Mouse (Mus musculus) embryonic facial prominence, embryonic 12.5 days (tissue): ENCODE data around the gene Wdr64. TPM values are rescaled to one million over a fixed set of nuclear protein-coding genes. Genes with fewer than 3 reads are reported as not detected.
A peak's percentile ranks its signal among the peaks of the same experiment; 100 is the strongest.

ENCODE experiments used
- ATAC-seq: fragments of 200-750 bp; cut with Nextera tagmentation; 2 replicates; pipeline ENCODE4 v1.8.0; 2017; ENCODE audit not compliant: insufficient number of reproducible peaks, insufficient read depth, low FRiP score, low TSS enrichment
- H3K27ac ChIP-seq: fragments of 300-500 bp; sonication (generic); 2 replicates; pipeline ENCODE4 v1.5.1; 2016; ENCODE audit warnings: mild to moderate bottlenecking
- H3K27me3 ChIP-seq: fragments of 300-500 bp; sonication (generic); 2 replicates; pipeline ENCODE4 v1.6.1; 2016; ENCODE audit warnings: mild to moderate bottlenecking, moderate library complexity
- H3K36me3 ChIP-seq: fragments of 300-500 bp; sonication (generic); 2 replicates; pipeline ENCODE4 v1.6.1; 2016; ENCODE audit warnings: mild to moderate bottlenecking
- H3K4me1 ChIP-seq: fragments of 300-500 bp; sonication (generic); 2 replicates; pipeline ENCODE4 v1.6.1; 2016
- H3K4me2 ChIP-seq: fragments of 300-500 bp; sonication (generic); replicated peaks from 2 replicates; pipeline ENCODE4 v1.6.1; 2016; ENCODE audit warnings: mild to moderate bottlenecking, moderate library complexity
- H3K4me3 ChIP-seq: fragments of 300-500 bp; sonication (generic); 2 replicates; pipeline ENCODE4 v1.5.1; 2016; ENCODE audit warnings: mild to moderate bottlenecking
- H3K9ac ChIP-seq: fragments of 300-500 bp; sonication (generic); 2 replicates; pipeline ENCODE4 v1.6.1; 2016; ENCODE audit warnings: mild to moderate bottlenecking, moderate library complexity
- H3K9me3 ChIP-seq: fragments of 300-500 bp; sonication (generic); 2 replicates; pipeline ENCODE4 v1.6.1; 2016; ENCODE audit warnings: mild to moderate bottlenecking, moderate library complexity
- WGBS: fragments of 180-500 bp; shearing (Covaris S2); methylation state at CpG from one replicate; pipeline ENCODE4 v1.1.7; 2016; 5-methylcytosine and 5-hydroxymethylcytosine counted together
- polyA plus RNA-seq: library from polyadenylated mRNA; unstranded; fragments of >200 nt; fragmentation: Nextera tagmentation; extraction: Ambion mirVana; gene quantifications from 2 replicates; pipeline ENCODE4 v1.2.1, GENCODE M21; 2016

Gene Wdr64
- polyA plus RNA-seq, 1 experiment from 2014 or later, result not detected

DNA sequence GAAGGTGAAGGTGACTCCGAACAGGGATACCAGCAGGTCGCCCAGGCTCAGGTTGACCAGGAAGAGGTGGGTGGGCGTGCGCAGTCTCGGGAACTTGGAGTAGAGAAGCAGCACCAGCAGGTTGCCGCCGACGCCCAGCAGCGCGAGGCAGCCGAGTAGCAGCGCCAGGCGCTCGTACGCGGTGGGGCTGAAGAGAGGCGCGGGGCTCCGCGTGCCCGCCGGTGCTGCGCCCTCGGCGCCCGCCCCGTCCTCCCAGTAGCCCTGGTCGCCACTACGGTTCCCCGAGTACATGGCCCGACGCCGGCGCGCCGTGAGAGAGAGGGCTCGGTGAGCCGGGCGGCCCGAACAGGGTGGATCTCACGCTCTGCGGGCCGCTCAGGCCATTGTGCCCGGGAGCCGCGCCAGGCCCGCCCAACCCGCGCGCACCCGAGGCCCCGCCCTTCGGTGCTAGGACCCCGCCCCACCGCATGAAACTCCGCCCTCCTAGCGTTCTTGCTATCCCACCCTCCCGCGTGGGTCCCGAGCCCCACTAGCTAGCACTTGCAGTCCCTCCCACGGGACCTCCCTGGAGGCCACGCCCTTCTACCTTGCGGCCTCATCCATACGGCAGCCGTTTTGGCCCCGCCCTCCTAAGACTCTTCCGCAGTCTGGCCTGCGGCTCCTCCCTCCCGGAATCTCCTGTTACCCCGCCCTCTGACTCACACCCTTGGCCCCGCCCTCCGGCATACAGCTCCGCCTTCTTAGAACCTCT lies 6.0 kb upstream of the Wdr64 start, which contains the start of the genes Opn3 and Chml:
TSS of gene Opn3 (minus strand) at position 531 of the 751 bp plus-strand sequence.
TSS of gene Chml (minus strand) at position 656 of the 751 bp plus-strand sequence.
- WGBS, result under 1% methylated on average over 73 of the region's 73 CpGs

DNA sequence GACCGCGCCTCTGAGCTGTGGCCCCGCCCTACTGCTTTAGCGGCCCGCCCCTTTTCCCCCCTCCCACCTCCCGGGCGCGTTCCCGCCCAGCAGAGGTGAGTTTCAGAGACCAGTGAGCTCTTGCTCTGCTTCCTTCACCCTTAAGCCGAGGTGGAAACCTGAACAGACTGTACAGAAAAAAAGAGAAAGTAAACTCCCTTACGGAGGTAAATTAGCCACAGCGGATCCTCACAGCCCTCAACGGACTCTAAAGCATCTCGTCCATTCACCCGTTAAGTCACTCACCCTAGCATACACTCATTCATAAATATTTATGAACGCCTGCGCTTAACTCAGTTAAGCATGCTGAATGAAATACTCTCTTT lies 5.4 kb upstream of the Wdr64 start:
- WGBS, result 2% methylated on average over 17 of the region's 17 CpGs
- Histone ChIP-seq H3K4me3 (peak overlapping the region; percentile 68), H3K4me2 (peak overlapping the region; percentile 74), H3K27me3 (no peaks in the 10 kb centered on the region), H3K9ac (peak overlapping the region; percentile 43; the same call in 1 of the 2 replicates), H3K4me1 (peaks cover 18% of the 10 kb centered on the region; the same call in 1 of the 2 replicates), H3K36me3 (peaks cover 2% of the 10 kb centered on the region; the same call in 1 of the 2 replicates), H3K27ac (no peak overlapping the region), H3K9me3 (no peaks in the 10 kb centered on the region)
- peak; percentile 87 for ATAC-seq

More for the DNA sequence above, 6.0 kb upstream of the Wdr64 start, which contains the start of the genes Opn3 and Chml:
- Histone ChIP-seq H3K9me3 (no peaks in the 10 kb centered on the region), H3K4me1 (peaks cover 18% of the 10 kb centered on the region; the same call in 1 of the 2 replicates), H3K4me2 (peak within 1 kb of the TSS; percentile 74), H3K4me3 (peak within 1 kb of the TSS; percentile 68), H3K9ac (peak within 1 kb of the TSS; percentile 75), H3K27ac (peak within 1 kb of the TSS; percentile 82), H3K27me3 (no peaks in the 10 kb centered on the region), H3K36me3 (peaks cover 7% of the 10 kb centered on the region; the same call in 1 of the 2 replicates)
- ATAC-seq, result peak; percentile 98

DNA sequence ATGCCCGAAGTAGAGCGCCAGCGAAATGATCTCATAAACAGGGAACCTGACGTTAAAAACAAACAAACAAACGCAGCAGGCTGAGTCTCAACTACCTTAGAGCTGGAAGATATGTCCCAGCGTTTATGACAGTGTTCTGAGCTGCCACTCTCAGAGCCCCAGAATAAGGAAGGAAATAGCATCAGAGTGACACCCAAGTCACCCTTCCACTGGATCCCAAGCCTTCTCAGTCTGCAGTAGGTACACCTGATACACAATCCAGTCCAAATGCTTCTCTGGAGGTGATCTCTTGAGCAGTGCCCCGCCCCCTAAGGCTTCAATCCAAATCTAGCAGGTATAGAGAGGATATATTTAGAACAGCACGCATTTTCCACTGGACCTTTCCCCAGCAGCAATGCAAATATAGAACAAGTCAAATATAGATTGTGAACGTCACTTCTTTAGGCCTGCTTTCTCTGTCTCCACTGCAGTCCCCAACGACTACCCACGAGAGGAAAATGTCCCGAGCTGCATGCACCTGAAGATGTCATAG lies 4.9 kb upstream of the Wdr64 start:
- H3K9ac ChIP-seq, result 0 out of 2 replicates have a peak overlapping the region, but pooled peaks have one; percentile 43
- no peaks in the 10 kb centered on the region for H3K36me3 ChIP-seq
- 44% methylated on average over 12 of the region's 12 CpGs for WGBS
- H3K27me3 ChIP-seq, result no peaks in the 10 kb centered on the region
- no peak overlapping the region for H3K27ac ChIP-seq
- H3K4me3 ChIP-seq, result peak overlapping the region; percentile 68
- ATAC-seq, result no peak
- H3K4me2 ChIP-seq, result peak overlapping the region; percentile 74
- peaks cover 18% of the 10 kb centered on the region; the same call in 1 of the 2 replicates for H3K4me1 ChIP-seq
- H3K9me3 ChIP-seq, result no peaks in the 10 kb centered on the region

DNA sequence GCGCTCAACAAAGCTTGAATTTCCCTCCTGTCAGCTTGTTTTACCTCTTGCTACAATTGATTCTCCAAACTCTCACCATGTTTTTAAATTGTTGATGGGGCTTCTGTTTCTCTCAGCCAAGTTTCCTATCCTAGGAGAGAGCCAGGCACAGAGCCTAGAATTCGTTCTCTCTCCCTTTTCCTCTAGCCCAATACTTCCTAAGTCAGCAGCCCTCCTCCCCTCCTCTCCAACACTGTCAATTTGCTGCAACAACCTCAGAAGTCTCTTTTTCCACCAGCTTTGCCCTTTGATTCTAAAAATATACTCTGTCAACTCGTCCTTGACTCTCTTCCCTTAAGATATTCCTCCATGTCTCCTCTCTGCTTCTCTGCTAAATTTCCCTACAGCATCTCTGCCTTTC lies 982 bp downstream of the Wdr64 start:
- no peak overlapping the region for H3K27ac ChIP-seq
- no peak overlapping the region for H3K9ac ChIP-seq
- 56% methylated on average over 3 of the region's 3 CpGs for WGBS
- H3K4me1 ChIP-seq, result no peaks in the 10 kb centered on the region
- no peak for ATAC-seq
- H3K27me3 ChIP-seq, result no peaks in the 10 kb centered on the region
- no peaks in the 10 kb centered on the region for H3K36me3 ChIP-seq
- no peak overlapping the region for H3K4me3 ChIP-seq
- H3K9me3 ChIP-seq, result no peaks in the 10 kb centered on the region
- H3K4me2 ChIP-seq, result no peak overlapping the region

DNA sequence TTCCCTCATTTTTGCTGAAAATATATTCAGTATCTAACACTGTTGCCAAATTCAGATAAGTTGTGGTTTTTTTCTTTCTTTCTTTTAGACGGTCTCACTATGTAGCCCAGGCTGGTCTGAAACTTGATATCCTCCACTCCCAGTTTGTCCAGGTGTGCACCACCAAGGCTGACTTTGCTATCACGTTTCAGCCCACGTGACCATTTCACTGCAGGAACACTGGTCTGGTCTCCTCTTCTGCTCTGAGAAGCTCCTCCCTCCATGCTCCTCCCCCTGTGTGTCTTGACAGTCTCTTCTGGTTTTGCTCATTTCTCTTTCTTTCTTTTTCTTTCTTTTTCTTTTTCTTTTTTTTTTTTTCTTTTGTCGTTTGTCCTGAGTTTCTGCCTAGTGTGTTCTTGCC lies 1.4 kb downstream of the Wdr64 start:
- H3K27ac ChIP-seq, result no peak overlapping the region
- WGBS, result 22% methylated on average over 4 of the region's 4 CpGs
- no peak overlapping the region for H3K9ac ChIP-seq
- ATAC-seq, result no peak
- no peak overlapping the region for H3K4me2 ChIP-seq
- no peaks in the 10 kb centered on the region for H3K36me3 ChIP-seq
- H3K9me3 ChIP-seq, result no peaks in the 10 kb centered on the region
- no peak overlapping the region for H3K4me3 ChIP-seq
- H3K4me1 ChIP-seq, result no peaks in the 10 kb centered on the region
- H3K27me3 ChIP-seq, result no peaks in the 10 kb centered on the region

DNA sequence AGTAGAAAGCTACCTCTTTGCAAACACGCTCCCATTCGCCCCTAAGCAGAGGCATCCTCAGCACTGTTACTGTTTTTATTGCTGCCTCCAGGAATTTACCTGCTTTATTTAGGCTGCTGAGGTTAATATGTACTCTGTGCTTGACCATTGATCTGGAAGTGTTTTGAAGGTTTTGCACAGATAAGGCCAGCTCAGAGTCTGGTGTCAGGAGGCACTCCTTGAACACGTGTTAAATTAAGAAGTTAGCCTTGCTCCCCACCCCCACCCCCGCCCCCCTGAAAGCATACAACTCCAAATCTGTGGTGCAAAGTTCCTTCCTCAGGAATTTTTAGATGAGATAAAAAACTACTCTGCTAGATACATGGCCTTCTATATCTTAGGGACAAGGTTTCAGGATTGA lies 2.8 kb downstream of the Wdr64 start:
- Histone ChIP-seq H3K9me3 (no peaks in the 10 kb centered on the region), H3K9ac (no peak overlapping the region), H3K27me3 (no peaks in the 10 kb centered on the region), H3K4me2 (no peak overlapping the region), H3K4me1 (no peaks in the 10 kb centered on the region), H3K4me3 (no peak overlapping the region), H3K36me3 (no peaks in the 10 kb centered on the region), H3K27ac (no peak overlapping the region)
- no peak for ATAC-seq
- 73% methylated on average over 4 of the region's 4 CpGs for WGBS

DNA sequence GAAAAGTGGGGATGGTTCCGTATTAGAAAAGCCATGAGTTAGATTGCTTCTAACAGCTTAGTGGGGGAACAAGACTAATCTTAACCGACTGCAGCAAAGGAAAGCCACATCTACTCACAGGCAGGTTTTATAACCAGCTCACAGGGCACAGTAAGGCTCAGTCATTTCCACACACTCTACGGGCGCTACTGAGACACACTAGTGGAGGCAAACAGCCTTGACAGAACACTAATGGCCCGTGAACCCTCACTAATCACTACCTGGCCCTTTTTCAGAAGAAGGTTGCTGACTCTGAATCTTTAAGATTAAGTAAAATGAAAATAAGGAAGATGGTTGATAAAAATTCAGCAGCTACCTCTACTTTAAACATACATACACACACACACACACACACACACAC lies 9.2 kb downstream of the Wdr64 start:
- H3K9ac ChIP-seq, result no peak overlapping the region
- no peaks in the 10 kb centered on the region for H3K4me1 ChIP-seq
- 67% methylated on average over 5 of the region's 5 CpGs for WGBS
- no peaks in the 10 kb centered on the region for H3K27me3 ChIP-seq
- H3K4me2 ChIP-seq, result no peak overlapping the region
- H3K27ac ChIP-seq, result no peak overlapping the region
- ATAC-seq, result no peak
- H3K9me3 ChIP-seq, result no peaks in the 10 kb centered on the region
- no peaks in the 10 kb centered on the region for H3K36me3 ChIP-seq
- no peak overlapping the region for H3K4me3 ChIP-seq

DNA sequence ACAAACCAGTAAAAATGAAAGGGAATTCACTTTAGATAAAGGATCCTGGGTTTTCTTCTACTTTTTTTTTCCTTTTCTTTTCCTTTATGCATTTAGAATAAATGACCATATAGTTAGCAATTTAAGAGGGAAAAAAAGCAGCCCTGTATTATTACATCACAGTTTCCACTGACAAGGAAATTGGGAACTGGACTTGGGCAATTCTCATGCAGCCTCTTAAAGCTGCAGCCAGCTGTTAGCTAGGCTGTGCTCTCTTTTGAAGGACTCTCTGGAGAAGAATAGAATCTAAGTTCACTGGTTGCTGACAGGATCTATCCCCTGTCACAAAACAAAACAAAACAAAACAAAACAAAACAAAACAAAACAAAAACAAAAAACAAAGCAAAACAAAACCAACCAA lies 9.6 kb downstream of the Wdr64 start:
- Histone ChIP-seq H3K4me2 (no peak overlapping the region), H3K9ac (no peak overlapping the region), H3K4me1 (no peaks in the 10 kb centered on the region), H3K36me3 (no peaks in the 10 kb centered on the region), H3K27ac (no peak overlapping the region), H3K4me3 (no peak overlapping the region), H3K27me3 (no peaks in the 10 kb centered on the region), H3K9me3 (no peaks in the 10 kb centered on the region)
- ATAC-seq, result no peak

DNA sequence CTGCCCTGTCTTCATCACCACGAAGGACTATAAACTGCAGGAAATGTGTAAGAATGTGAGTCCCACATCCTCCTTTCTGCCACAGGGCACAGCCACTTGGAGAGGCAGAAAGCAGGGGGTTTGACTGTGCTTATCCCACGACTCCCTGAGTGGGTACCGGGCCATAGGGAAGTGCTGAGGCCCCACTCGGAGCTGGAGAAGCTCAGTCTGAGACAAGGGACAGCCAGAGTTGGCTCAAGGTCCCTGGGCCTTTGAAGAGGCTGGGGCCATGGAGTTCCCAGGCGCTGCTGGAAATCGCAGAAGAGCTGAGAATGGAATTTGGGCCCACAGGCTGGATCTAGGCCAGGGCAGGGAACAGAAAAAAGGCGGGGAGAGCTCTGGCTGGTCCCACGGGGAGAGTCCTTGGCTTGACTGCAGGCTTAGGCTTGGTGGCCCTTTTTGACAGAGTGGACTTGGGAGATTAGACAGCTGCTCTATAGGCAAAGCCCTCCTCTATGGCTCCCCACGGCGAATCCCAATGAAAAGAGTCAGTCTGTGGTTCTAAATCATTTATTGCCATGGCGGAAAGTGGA lies 14.0 kb downstream of the Wdr64 start:
- no peak overlapping the region for H3K9ac ChIP-seq
- H3K36me3 ChIP-seq, result no peaks in the 10 kb centered on the region
- no peak overlapping the region for H3K4me2 ChIP-seq
- WGBS, result 81% methylated on average over 11 of the region's 11 CpGs
- no peak overlapping the region for H3K4me3 ChIP-seq
- ATAC-seq, result no peak
- H3K4me1 ChIP-seq, result no peaks in the 10 kb centered on the region
- H3K27me3 ChIP-seq, result no peaks in the 10 kb centered on the region
- no peak overlapping the region for H3K27ac ChIP-seq
- H3K9me3 ChIP-seq, result no peaks in the 10 kb centered on the region

DNA sequence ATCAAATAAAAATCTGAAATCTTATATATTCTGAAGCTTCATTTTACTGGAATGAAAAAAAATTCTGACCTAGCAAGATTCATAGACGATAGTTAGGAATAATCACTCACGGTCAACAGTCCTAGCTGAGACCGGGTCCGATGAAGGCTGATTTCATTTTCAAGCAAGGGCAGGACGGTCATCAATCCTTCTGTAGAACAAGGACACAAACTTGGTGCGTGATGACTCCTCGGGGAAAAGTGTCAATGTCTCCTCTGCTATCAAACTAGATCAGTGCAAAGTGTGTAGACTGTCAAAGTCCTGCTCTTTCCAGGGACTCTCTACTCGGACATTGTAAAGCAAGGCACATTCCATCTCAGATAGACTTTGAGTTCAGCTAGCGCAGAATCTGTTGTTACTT lies 18.4 kb downstream of the Wdr64 start:
- WGBS, result 90% methylated on average over 9 of the region's 9 CpGs
- Histone ChIP-seq H3K4me2 (no peak overlapping the region), H3K4me3 (no peak overlapping the region), H3K4me1 (no peaks in the 10 kb centered on the region), H3K36me3 (no peaks in the 10 kb centered on the region), H3K27me3 (no peaks in the 10 kb centered on the region), H3K27ac (no peak overlapping the region), H3K9me3 (no peaks in the 10 kb centered on the region), H3K9ac (no peak overlapping the region)
- no peak for ATAC-seq

DNA sequence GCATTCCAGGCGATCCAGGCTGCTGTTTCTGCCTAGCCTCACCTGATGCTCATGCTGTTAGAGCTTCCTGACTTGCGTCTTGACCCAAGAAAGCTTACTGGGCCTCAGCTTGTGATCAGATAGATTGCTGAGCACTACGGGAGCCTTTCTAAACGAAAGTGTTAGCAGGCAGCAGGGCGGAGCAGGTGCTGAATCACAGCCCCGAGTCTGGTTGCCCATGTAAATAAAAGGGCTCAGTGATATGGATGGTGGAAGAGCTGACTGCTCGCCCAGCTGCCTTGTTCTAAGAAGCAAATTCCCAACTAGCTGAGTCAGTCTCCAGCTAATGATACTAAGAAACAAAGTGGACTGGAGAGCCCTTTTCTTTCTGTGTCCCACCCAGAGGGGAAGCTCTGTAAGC lies 27.4 kb downstream of the Wdr64 start:
- Histone ChIP-seq H3K27me3 (no peaks in the 10 kb centered on the region), H3K9ac (no peak overlapping the region), H3K9me3 (no peaks in the 10 kb centered on the region), H3K4me1 (0 out of 2 replicates have a peak, but pooled peaks cover 2% of the 10 kb centered on the region), H3K4me2 (no peak overlapping the region), H3K4me3 (no peak overlapping the region), H3K36me3 (no peaks in the 10 kb centered on the region), H3K27ac (no peak overlapping the region)
- no peak for ATAC-seq
- 53% methylated on average over 7 of the region's 7 CpGs for WGBS
